Mouse (Mus musculus): Measurements from ENCODE around the gene Capn15.

Capn15 gene

GRCm38 (mm10) chr17:25985306-25986294 is at the start of gene Capn15:
Capn15 (minus strand) TSS chr17:25985796.
- in situ Hi-C loops (cut with MboI; ENCODE audit: low sequenced_read_pairs): no loop called here

DNA sequence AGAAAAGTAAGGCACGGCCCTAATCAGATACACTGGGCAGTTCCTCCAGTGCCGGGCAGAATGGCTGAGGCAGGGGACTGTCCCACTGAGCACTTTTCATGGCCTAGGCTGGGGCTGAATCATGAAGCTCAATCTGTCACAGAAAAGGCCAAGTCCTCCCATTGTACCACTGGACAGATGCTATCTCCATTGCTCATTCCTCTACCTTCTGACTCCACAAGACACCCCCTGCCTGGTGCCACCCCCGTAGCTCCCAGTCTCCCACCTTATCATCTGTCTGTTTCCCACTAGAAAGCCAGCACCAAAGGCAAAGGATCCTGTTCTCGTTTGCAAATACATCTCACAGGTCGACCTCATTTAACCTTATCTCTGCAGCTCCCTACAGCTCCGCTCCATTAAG is 46.4 kb upstream of the Capn15 start:
- in situ Hi-C loops (cut with MboI; ENCODE audit: low sequenced_read_pairs): no loop called here

- in situ Hi-C loops (cut with MboI; ENCODE audit: low sequenced_read_pairs): no loop called here
Observed at GRCm38 (mm10) chr17:26031583-26031982, 46.0 kb upstream of the Capn15 start.

DNA sequence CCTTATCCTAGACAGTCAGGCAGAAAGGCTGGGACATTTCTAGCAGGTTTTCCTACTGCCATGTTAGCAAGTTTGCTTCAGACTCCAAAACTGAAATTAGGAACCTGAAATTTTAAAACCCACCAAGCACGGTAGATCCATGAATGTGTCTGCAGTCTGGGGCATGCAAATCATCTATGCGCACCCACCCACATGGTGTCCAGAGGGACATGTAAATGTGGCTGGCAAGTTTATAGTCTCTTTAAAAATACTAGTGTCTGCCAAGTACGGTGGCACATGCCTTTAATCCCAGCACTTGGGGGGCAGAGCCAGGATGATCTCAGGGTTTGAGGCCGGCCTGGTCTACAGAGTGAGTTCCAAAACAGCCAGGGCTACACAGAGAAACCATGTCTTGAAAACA is 42.7 kb upstream of the Capn15 start:
- in situ Hi-C loops (cut with MboI; ENCODE audit: low sequenced_read_pairs): no loop called here

GRCm38 (mm10) chr17:26024674-26025073 is 39.1 kb upstream of the Capn15 start:
- in situ Hi-C loops (cut with MboI; ENCODE audit: low sequenced_read_pairs): loop anchor here (25.0 kb wide), 1 partner anchor 137 kb away; the partner anchor contains the start of genes Mettl26 and Wfikkn1

- in situ Hi-C loops (cut with MboI; ENCODE audit: low sequenced_read_pairs): loop anchor here (25.0 kb wide), 1 partner anchor 137 kb away; the partner anchor contains the start of genes Mettl26 and Wfikkn1
Observed at GRCm38 (mm10) chr17:26023966-26024365, 38.4 kb upstream of the Capn15 start.

DNA sequence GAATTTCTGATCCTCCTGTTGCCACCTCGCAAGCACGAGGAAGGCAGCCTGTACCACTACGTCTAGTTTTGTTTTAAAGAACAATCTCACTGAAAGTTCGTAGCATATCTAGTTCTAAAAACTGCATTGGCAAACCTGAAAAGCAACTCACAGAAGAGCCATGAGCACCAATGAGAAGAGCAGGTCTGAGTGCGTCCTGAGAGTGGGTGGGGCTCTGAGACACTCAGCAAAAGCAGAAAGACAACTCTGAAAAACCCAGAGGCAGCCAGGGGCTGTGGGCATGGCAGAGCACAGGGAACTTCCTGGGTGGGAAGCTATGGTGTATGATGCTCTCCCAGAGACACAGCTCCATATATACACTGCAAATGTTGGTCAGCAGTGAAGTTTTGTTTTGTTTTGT is 37.6 kb upstream of the Capn15 start:
- in situ Hi-C loops (cut with MboI; ENCODE audit: low sequenced_read_pairs): loop anchor here (25.0 kb wide), 1 partner anchor 136 kb away; the partner anchor contains the start of genes Mettl26 and Wfikkn1

DNA sequence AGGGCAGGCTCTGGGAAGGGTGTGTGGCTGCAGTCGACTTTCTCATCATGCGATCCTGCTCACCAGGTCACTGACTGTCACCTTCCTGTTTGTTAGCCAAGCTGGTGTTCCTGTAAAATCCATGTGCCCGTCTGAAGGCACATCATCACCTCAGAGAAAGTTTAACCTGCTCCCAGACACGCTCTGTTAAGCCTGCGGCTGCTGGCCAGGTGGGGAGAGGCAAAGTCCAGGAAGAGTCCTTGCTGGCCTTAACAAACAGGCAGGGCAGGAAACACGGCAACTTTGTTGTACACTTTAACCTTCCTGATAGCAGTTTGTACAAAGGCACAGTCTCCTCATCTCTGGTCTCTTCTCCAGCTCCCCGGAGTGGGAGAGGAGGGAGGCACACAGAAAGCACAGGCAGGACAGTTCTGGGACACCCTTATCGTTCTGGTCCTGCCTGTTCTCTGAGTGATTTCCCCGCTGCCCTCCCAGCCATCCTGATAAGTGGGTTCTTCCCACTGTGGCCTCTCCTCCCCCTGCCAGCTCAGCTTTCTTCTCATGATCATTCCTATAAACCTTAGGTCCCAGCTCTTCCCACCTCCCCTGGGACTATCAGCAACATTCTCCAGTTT is 36.2 kb upstream of the Capn15 start:
- in situ Hi-C loops (cut with MboI; ENCODE audit: low sequenced_read_pairs): loop anchor here (25.0 kb wide), 1 partner anchor 135 kb away; the partner anchor contains the start of genes Mettl26 and Wfikkn1

- in situ Hi-C loops (cut with MboI; ENCODE audit: low sequenced_read_pairs): loop anchor here (25.0 kb wide), 1 partner anchor 134 kb away; the partner anchor contains the start of genes Mettl26 and Wfikkn1
Observed at GRCm38 (mm10) chr17:26020848-26021347, 35.3 kb upstream of the Capn15 start.

DNA sequence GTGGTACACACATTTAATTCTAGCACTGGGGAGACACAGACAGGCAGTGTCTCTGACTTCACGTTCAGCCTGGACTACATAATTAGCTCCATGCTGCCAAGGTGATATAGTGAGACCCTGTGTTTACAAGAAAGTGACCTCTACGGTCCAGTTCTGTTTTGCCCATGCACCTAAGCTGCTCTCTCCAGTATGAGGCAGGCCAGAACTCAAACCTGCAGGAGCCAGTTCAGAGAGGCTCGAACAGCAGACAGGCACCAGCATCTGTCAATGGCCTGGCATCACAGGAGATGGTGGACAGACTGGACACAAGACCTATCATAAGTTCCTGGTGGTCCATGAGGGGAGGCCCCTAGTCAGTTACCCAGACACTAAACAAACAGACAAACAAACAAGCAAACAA is 32.8 kb upstream of the Capn15 start:
- in situ Hi-C loops (cut with MboI; ENCODE audit: low sequenced_read_pairs): loop anchor here (25.0 kb wide), 1 partner anchor 131 kb away; the partner anchor contains the start of genes Mettl26 and Wfikkn1

DNA sequence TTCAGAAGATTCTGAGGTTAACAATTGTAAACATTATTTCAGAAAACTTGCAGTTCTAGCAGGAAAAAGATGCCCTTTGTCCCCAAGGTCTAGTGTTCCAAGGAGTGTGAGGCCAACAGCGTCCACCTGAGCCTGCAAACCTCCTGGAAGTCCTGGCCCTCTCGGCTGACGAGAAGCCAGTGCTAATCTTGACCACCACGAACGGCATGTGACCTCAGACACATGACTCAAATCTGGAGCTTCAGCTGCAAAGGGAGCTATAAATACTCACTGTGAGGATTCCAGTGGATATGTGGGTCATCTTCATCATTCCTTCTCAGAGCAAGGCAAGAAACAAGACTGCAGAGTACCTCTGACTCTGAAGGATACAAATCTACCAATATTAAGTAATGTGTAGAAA is 32.4 kb upstream of the Capn15 start:
- in situ Hi-C loops (cut with MboI; ENCODE audit: low sequenced_read_pairs): loop anchor here (25.0 kb wide), 1 partner anchor 131 kb away; the partner anchor contains the start of genes Mettl26 and Wfikkn1

DNA sequence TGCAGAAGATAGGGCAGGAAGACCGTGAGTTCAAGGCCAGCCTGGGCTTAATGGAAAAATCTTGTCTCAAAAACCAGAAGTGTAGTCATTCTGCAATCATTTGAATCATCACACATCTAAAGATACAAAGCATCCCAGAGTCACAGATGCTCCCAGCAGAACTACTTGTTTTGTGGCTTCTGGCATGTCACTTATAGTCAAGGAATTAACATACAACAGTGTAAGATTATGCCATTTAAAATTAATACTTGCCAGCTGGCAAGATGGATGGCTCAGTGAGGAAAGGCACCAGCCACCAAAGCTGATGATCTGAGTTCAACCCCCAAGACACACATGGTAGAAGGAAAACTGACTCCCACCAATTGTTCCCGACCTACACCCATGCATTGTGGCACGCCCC is 31.4 kb upstream of the Capn15 start:
- in situ Hi-C loops (cut with MboI; ENCODE audit: low sequenced_read_pairs): loop anchor here (25.0 kb wide), 1 partner anchor 130 kb away; the partner anchor contains the start of genes Mettl26 and Wfikkn1

GRCm38 (mm10) chr17:26013711-26014110 is 28.1 kb upstream of the Capn15 start:
- in situ Hi-C loops (cut with MboI; ENCODE audit: low sequenced_read_pairs): loop anchor here (25.0 kb wide), 1 partner anchor 126 kb away; the partner anchor contains the start of genes Mettl26 and Wfikkn1

DNA sequence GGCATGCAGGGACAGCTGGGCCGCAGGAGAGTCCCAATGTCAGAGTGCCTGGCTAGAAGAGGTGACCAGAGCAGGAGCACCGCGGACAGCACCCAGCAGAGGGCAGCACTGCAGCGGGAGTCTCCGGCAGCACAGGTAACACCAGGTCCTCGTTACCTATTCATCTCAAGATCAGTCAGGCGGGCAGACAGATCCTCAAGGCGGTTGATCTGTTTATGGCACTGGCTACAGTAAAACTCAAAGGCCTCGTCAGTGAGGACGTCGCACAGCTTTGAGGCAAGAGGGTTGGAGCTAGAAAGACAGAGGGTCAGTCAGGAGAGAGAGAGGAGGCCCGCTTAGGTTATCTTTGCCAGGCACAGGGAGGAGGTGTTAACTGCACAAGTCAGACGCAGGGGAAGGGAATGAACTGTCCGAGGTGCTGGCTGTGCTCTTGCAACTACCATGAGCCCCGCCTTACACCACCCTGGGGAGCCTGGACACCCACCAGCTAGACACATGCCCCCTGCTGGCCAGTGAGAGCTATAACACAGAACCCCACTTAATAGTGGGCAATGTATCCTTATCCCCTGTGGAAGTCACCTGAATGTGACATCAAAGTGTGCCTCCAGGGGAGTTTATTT is 26.4 kb upstream of the Capn15 start:
- in situ Hi-C loops (cut with MboI; ENCODE audit: low sequenced_read_pairs): loop anchor here (25.0 kb wide), 1 partner anchor 125 kb away; the partner anchor contains the start of genes Mettl26 and Wfikkn1

DNA sequence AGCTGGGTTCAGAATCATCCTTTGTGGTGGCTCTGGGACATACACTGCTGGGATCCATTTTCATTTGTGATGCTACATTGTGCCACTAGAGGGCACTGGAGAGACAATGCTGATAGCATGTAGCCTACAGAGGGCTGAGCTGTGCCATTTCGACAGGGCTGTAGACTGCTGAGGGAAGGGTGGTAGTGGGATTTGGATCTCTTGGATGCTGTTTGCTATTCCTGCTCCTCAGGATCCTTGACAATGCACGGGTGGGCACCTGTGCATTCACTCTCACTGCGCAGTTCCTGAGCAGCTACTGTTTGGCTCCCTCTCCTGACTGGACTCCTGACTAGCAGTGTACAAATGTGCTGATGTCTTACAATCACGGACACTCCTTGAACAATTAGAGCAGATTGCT is 23.9 kb upstream of the Capn15 start:
- in situ Hi-C loops (cut with MboI; ENCODE audit: low sequenced_read_pairs): loop anchor here (25.0 kb wide), 1 partner anchor 122 kb away; the partner anchor contains the start of genes Mettl26 and Wfikkn1

DNA sequence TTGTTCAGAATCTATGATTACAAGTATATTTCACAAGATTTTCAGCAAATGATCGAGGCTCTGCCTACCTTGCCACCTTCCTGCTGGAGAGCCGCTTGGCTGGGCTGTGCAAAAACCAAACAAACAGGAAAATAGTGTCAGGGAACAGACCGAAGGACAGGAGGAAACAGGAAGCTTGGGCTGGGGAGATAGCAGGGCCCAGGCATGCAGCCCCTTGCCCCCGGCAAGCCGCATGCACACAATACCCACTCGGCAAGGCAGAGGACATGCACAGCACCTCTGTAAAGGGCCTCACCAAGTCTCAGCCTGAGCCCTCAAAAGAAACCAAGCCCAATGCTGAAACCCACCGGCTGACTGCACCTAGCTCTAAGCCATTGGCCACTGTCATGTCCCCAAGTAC is 23.2 kb upstream of the Capn15 start:
- in situ Hi-C loops (cut with MboI; ENCODE audit: low sequenced_read_pairs): loop anchor here (25.0 kb wide), 1 partner anchor 121 kb away; the partner anchor contains the start of genes Mettl26 and Wfikkn1

DNA sequence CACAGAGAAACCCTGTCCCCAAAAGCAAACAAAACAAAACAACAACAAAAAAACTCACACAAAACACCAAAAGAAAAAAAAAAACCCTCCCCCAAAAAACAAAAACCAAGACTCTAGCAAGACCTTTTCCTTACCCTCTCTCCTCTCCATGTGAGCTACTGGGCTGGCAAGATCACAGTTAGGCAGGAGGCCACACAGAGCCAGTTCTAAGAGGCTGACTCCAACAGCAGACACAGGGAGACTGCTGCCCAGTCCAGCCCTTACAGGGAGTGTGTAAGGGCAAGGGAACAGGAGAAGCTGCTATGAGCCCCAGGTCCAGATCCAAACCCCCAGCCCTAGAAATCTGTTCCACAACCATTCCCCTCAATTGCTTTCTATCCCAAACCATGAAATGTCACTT is 22.7 kb upstream of the Capn15 start:
- in situ Hi-C loops (cut with MboI; ENCODE audit: low sequenced_read_pairs): loop anchor here (25.0 kb wide), 1 partner anchor 121 kb away; the partner anchor contains the start of genes Mettl26 and Wfikkn1

GRCm38 (mm10) chr17:26007646-26008045 is 22.1 kb upstream of the Capn15 start:
- in situ Hi-C loops (cut with MboI; ENCODE audit: low sequenced_read_pairs): loop anchor here (25.0 kb wide), 1 partner anchor 120 kb away; the partner anchor contains the start of genes Mettl26 and Wfikkn1

DNA sequence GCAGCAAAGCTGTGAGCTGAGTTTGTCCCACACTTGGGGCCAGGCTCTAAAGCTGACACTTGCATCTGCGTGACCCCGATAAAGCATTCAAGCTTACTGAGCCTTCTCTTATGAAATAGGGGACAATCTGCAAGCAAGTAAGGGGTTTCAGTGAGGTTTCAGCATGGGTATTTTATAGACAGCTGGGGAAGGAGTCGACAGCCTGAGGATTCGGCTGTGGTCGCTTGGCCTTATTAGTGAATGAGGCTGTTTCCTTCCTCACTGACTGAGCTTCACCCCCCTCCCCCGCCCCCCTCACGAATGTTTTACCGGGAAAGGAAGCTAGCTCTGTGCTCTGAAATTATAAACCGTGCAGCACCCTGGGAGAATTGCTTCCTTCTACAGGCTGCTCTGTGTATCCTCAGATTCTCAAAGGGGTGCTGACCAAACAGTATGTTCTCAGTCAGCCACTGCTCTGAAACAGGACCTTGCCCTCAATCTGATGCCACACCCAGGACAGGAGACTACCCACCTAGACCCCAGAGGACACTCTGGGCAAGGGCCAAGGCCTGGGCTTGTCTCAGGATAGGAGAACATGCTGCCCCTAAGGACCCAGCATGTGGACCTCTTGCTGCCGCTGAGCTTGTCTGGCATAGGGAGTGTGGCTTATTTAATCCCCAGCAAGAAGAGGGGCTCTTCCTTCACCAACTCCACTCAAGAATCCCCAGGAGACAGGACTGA is 20.3 kb upstream of the Capn15 start:
- in situ Hi-C loops (cut with MboI; ENCODE audit: low sequenced_read_pairs): loop anchor here (25.0 kb wide), 1 partner anchor 119 kb away; the partner anchor contains the start of genes Mettl26 and Wfikkn1

All from CH12F3 (cell line).